Mouse (Mus musculus) myocyte (in vitro differentiated cells): ENCODE data around the gene Gm49354.

Experiments used
- CEBPB ChIP-seq: IDR thresholded peaks from 2 replicates; pipeline ENCODE4 v1.6.1; 2011; ENCODE audit warnings: mild to moderate bottlenecking, moderate library complexity; ENCODE audit not compliant: poor library complexity, insufficient read depth, severe bottlenecking
- E2F4 ChIP-seq: IDR thresholded peaks from one replicate; pipeline ENCODE4 v1.6.1; 2011; ENCODE audit warnings: mild to moderate bottlenecking, control low read depth, moderate library complexity; ENCODE audit not compliant: insufficient read depth
- MAX ChIP-seq: IDR thresholded peaks from one replicate; pipeline ENCODE4 v1.6.1; 2011; ENCODE audit warnings: low read depth, mild to moderate bottlenecking, control low read depth
- MYOD1 ChIP-seq, 3 experiments: IDR thresholded peaks; one replicate each; pipeline ENCODE4 v1.6.1; 2011; ENCODE audit warnings: control low read depth in 2 of 3, low read depth in 2 of 3, mild to moderate bottlenecking in 2 of 3, moderate library complexity in 1 of 3; ENCODE audit not compliant: insufficient read length in 2 of 3, control insufficient read depth in 1 of 3
- MYOG ChIP-seq, 3 experiments: IDR thresholded peaks; one replicate each; pipeline ENCODE4 v1.6.1; 2011; ENCODE audit warnings: control low read depth in 2 of 3, low read depth in 2 of 3, mild to moderate bottlenecking in 2 of 3; ENCODE audit not compliant: insufficient read length in 2 of 3, control insufficient read depth in 1 of 3, insufficient read depth in 1 of 3
- POLR2A ChIP-seq: IDR thresholded peaks from one replicate; pipeline ENCODE4 v1.6.1; 2011; ENCODE audit warnings: low read depth, mild to moderate bottlenecking, control low read depth, moderate library complexity; ENCODE audit not compliant: insufficient read length
- POLR2AphosphoS2 ChIP-seq: IDR thresholded peaks from one replicate; pipeline ENCODE4 v1.6.1; 2011; ENCODE audit warnings: low read depth, control low read depth; ENCODE audit not compliant: insufficient read length
- REST ChIP-seq: IDR thresholded peaks from one replicate; pipeline ENCODE4 v1.6.1; 2011; ENCODE audit warnings: mild to moderate bottlenecking, control low read depth, moderate library complexity; ENCODE audit not compliant: insufficient read depth, insufficient read length
- SRF ChIP-seq: IDR thresholded peaks from one replicate; pipeline ENCODE4 v1.6.1; 2011; ENCODE audit warnings: low read depth; ENCODE audit not compliant: control insufficient read depth, insufficient read length
- TCF12 ChIP-seq: IDR thresholded peaks from one replicate; pipeline ENCODE4 v1.6.1; 2011; ENCODE audit warnings: mild to moderate bottlenecking, control low read depth; ENCODE audit not compliant: poor library complexity, insufficient read depth, severe bottlenecking
- TCF3 ChIP-seq: IDR thresholded peaks from one replicate; pipeline ENCODE4 v1.6.1; 2011; ENCODE audit warnings: low read depth, control low read depth; ENCODE audit not compliant: insufficient read length
- USF1 ChIP-seq: IDR thresholded peaks from one replicate; pipeline ENCODE4 v1.6.1; 2011; ENCODE audit warnings: low read depth, mild to moderate bottlenecking, control low read depth, moderate library complexity

- TF ChIP-seq MYOD1 (IDR thresholded peaks at IDR 0.05; ENCODE audit: control insufficient read depth in 1 of 3, insufficient read length in 2 of 3, low read depth in 2 of 3) (no peak), POLR2A (no peak), POLR2AphosphoS2 (no peak), MAX (no peak), REST (no peak), TCF3 (no peak), USF1 (no peak), CEBPB (no peak), MYOG (IDR thresholded peaks at IDR 0.05; ENCODE audit: control insufficient read depth in 1 of 3, insufficient read depth in 1 of 3, insufficient read length in 2 of 3, low read depth in 2 of 3) (no peak), TCF12 (no peak), E2F4 (no peak), SRF (no peak)
Observed at GRCm38 (mm10) chr13:59756906-59757305, 25.1 kb downstream of the Gm49354 start.
